Mouse (Mus musculus): ENCODE measurements at regions not wholly inside any gene's neighbourhood (a gene's known extent, or its start where the extent isn't known, plus 50 kb on each side); places are given as distances from the start of the nearest gene placed in this dataset.

DNA sequence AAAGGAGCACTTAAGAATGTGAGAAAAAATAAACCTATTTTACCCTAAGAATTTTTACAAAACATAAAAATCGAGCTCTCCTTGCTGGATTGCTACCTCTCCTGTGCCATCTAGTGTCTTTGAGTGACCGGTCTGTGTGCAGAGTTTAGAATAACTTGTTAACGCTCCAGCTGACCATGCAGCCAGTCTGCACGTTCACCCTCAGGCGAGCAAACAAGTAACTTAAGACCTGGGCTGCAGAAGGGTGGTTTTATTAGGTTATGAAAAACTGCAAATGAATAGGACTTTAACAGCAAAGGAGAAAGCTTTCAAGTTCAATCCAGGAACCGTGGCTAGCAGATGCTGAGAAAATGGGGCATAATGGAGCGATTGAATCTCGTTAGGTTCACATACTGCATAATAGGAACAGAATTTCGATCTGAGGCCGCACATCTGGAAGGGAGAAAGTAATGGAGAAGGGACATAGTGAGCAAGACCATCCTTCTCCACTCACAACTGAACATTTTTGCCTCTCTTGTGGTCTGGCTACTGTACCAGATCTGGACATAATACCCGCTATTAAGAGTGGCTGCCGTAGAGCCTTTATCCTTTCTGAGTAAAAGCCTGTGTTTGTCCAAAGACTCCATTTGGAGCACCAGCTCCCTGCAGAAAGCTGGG, 363.0 kb upstream of the Intu start:
- Histone ChIP-seq H3K27me3 (ENCODE audit: control insufficient read depth, insufficient read depth, low read length) (no peaks in the 10 kb centered on the region), H3K9me3 (ENCODE audit: control insufficient read depth, low read depth, low read length) (no peaks in the 10 kb centered on the region), H3K4me3 (ENCODE audit: low read depth, low read length) (no peak overlapping the region), H3K27ac (ENCODE audit: low read length) (no peak overlapping the region), H3K4me1 (ENCODE audit: control insufficient read depth, insufficient read depth, low read length) (no peaks in the 10 kb centered on the region), H3K36me3 (ENCODE audit: control insufficient read depth, insufficient read depth, low read length) (no peaks in the 10 kb centered on the region), H3K9ac (replicated peaks; ENCODE audit: low read depth, low read length) (no peak overlapping the region), H3K4me2 (replicated peaks; ENCODE audit: low read depth, low read length) (no peak overlapping the region)
- 68% methylated on average over 12 of the region's 12 CpGs for WGBS
- ATAC-seq (ENCODE audit: insufficient number of reproducible peaks, insufficient read depth, low FRiP score, low read depth), result no peak

DNA sequence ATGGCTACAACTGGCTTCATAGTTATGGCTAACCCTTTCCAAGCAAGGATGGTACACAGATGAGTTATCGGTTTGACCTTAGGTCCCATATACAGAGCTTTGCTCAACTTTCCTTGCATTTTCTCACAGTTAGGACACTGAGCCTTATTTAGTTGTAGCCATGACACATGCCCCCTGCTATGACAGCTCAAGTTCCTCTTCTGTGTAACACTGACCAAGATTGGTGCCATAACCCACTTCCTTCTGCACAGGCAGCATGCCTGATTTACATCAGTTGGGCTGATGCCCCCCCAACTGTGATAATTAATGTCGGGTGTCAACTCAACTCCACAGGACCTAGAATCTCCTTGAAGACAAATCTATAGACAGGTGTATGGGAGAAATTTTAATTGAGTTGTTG, 361.5 kb upstream of the Intu start:
- Histone ChIP-seq H3K9ac (replicated peaks; ENCODE audit: low read depth, low read length) (no peak overlapping the region), H3K4me3 (ENCODE audit: low read depth, low read length) (no peak overlapping the region), H3K9me3 (ENCODE audit: control insufficient read depth, low read depth, low read length) (no peaks in the 10 kb centered on the region), H3K4me2 (replicated peaks; ENCODE audit: low read depth, low read length) (no peak overlapping the region), H3K36me3 (ENCODE audit: control insufficient read depth, insufficient read depth, low read length) (no peaks in the 10 kb centered on the region), H3K4me1 (ENCODE audit: control insufficient read depth, insufficient read depth, low read length) (no peaks in the 10 kb centered on the region), H3K27ac (ENCODE audit: low read length) (no peak overlapping the region), H3K27me3 (ENCODE audit: control insufficient read depth, insufficient read depth, low read length) (no peaks in the 10 kb centered on the region)
- WGBS, result 93% methylated on average over 2 of the region's 2 CpGs
- ATAC-seq (ENCODE audit: insufficient number of reproducible peaks, insufficient read depth, low FRiP score, low read depth), result no peak

DNA sequence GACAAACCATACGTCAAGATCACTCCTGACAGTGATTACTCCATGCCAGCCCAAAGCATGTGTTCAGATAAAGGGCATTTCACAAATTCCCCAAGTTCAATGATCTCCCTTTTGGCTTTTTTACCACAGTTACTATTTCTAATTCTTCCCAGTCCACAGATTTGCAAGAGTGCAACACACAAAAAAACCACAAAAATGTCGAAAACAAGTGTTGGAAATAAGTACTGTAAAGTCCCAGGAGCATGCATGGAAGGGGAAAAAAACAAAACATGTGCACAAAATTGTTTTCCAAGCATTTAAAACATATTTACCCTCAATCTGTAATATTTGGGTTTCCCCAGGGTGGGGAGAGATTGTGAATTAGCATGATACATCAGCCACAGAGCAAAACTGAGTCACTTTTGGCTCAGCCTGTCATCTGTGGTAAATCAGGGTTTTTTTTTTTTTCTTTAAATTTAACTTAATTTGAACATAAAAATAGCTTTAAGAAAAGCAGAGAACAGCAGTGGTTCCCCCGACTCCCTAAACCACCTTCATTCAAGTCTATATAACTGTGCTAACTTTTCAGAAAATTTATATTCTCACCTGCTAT, 351.3 kb upstream of the Intu start:
- H3K27me3 ChIP-seq (ENCODE audit: control insufficient read depth, insufficient read depth, low read length), result no peaks in the 10 kb centered on the region
- H3K36me3 ChIP-seq (ENCODE audit: control insufficient read depth, insufficient read depth, low read length), result no peaks in the 10 kb centered on the region
- H3K4me3 ChIP-seq (ENCODE audit: low read depth, low read length), result no peak overlapping the region
- WGBS, result 74% methylated on average over 3 of the region's 3 CpGs
- no peak overlapping the region for H3K4me2 ChIP-seq (replicated peaks; ENCODE audit: low read depth, low read length)
- H3K9ac ChIP-seq (replicated peaks; ENCODE audit: low read depth, low read length), result no peak overlapping the region
- ATAC-seq (ENCODE audit: insufficient number of reproducible peaks, insufficient read depth, low FRiP score, low read depth), result no peak
- no peaks in the 10 kb centered on the region for H3K4me1 ChIP-seq (ENCODE audit: control insufficient read depth, insufficient read depth, low read length)
- H3K9me3 ChIP-seq (ENCODE audit: control insufficient read depth, low read depth, low read length), result no peaks in the 10 kb centered on the region
- H3K27ac ChIP-seq (ENCODE audit: low read length), result no peak overlapping the region

DNA sequence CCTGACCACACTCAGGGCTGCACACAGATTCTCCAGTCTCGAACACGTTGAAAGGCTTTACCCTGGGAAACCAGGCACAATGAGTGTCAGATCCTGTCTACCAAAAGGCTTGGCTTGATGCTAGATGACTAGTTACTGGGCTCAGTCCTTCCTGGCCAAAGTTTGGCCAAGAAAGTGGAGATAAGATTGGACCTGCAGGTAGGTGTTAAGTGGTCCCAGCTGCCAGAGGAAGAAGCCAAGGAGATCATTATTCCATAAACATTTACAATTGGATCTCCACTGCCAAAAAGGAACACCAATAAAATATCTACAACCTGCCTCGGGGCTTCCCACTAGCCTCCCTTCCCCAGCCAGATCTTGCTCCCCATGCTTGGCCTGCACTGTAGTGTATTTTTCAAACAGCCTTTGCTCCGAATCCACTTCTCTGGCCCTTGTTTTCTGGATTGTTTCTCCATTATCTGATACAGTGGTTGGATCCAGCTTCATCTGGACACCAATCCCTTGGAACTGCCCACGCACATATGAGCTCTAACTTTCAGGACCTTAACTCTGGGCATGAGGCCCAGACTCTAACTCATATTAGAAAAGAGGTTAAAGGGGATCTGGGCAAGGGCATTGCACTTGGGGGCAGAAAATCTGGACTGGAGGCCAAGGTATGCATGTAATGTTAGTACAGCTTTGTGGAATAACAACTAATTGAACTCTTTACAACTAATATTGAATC, 345.3 kb upstream of the Intu start:
- Histone ChIP-seq H3K36me3 (ENCODE audit: control insufficient read depth, insufficient read depth, low read length) (no peaks in the 10 kb centered on the region), H3K27me3 (ENCODE audit: control insufficient read depth, insufficient read depth, low read length) (no peaks in the 10 kb centered on the region), H3K27ac (ENCODE audit: low read length) (no peak overlapping the region), H3K4me1 (ENCODE audit: control insufficient read depth, insufficient read depth, low read length) (no peaks in the 10 kb centered on the region), H3K9me3 (ENCODE audit: control insufficient read depth, low read depth, low read length) (no peaks in the 10 kb centered on the region), H3K4me2 (replicated peaks; ENCODE audit: low read depth, low read length) (no peak overlapping the region), H3K9ac (replicated peaks; ENCODE audit: low read depth, low read length) (no peak overlapping the region), H3K4me3 (ENCODE audit: low read depth, low read length) (no peak overlapping the region)
- ATAC-seq (ENCODE audit: insufficient number of reproducible peaks, insufficient read depth, low FRiP score, low read depth), result no peak
- WGBS, result 80% methylated on average over 5 of the region's 5 CpGs

DNA sequence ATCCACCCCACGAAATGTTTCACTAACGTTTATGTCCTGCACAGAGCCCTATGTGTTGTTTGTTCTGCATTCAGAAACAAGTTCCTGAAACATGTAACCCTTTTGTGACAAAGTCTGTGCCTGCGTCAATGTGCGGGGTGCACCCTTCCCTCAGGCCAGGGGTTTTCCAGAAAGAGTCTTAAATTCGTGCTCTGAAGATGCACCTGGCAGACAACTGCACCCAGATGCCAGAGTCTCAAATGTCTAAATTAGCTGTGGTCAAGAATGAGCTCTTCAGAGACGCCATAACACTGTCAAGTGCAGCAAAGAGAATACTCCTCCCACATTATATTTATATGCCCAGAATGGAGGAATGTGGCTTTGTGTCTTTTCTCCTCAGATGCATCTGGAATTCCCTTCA, 341.6 kb upstream of the Intu start:
- no peaks in the 10 kb centered on the region for H3K27me3 ChIP-seq (ENCODE audit: control insufficient read depth, insufficient read depth, low read length)
- WGBS, result 68% methylated on average over 6 of the region's 6 CpGs

DNA sequence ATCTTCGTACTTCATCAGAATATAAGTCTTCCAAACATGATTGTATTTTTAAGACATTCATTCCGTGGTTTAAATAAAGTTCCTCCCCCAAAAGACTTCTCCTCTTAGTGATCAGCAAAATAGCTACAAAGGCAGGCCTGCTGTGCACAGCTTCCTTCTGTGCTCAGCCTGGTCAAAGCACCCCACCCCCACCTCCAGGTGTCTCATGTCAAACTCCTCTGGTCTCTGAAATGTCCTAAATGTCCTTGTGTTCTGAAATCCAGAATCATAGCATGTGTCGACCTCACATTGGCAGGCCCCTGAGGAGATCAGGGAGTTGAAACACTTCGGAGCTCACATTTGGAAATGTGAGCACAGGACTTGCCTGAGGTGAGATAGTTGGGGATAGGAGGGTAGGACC, 341.1 kb upstream of the Intu start:
- ATAC-seq (ENCODE audit: insufficient number of reproducible peaks, insufficient read depth, low FRiP score, low read depth), result no peak

More for the DNA sequence above, 341.6 kb upstream of the Intu start:
- no peak overlapping the region for H3K9ac ChIP-seq (replicated peaks; ENCODE audit: low read depth, low read length)
- H3K4me2 ChIP-seq (replicated peaks; ENCODE audit: low read depth, low read length), result no peak overlapping the region
- no peak overlapping the region for H3K27ac ChIP-seq (ENCODE audit: low read length)
- no peak for ATAC-seq (ENCODE audit: insufficient number of reproducible peaks, insufficient read depth, low FRiP score, low read depth)
- H3K9me3 ChIP-seq (ENCODE audit: control insufficient read depth, low read depth, low read length), result no peaks in the 10 kb centered on the region
- no peaks in the 10 kb centered on the region for H3K4me1 ChIP-seq (ENCODE audit: control insufficient read depth, insufficient read depth, low read length)
- no peak overlapping the region for H3K4me3 ChIP-seq (ENCODE audit: low read depth, low read length)
- no peaks in the 10 kb centered on the region for H3K36me3 ChIP-seq (ENCODE audit: control insufficient read depth, insufficient read depth, low read length)

DNA sequence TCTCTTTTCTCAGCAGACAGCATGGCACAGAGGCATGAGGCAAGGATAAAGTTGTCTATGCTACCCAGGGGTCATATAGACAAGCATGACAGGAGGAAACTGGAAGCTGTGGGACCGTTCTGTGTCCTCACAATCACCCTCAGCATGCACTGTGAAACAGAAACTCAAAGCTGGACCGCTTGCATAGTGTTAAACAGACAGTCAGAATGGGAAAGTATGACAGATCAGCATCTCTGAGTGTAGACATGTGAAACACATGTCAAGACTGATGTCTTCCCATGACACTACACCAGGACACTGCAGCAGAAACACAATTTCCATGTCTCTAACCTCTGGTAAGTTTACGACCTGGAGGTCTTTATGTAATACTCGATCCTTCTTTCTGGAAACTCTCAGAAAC, 330.9 kb upstream of the Intu start:
- Histone ChIP-seq H3K9me3 (ENCODE audit: control insufficient read depth, low read depth, low read length) (no peaks in the 10 kb centered on the region), H3K4me1 (ENCODE audit: control insufficient read depth, insufficient read depth, low read length) (no peaks in the 10 kb centered on the region), H3K4me2 (replicated peaks; ENCODE audit: low read depth, low read length) (no peak overlapping the region), H3K4me3 (ENCODE audit: low read depth, low read length) (no peak overlapping the region), H3K9ac (replicated peaks; ENCODE audit: low read depth, low read length) (no peak overlapping the region), H3K27me3 (ENCODE audit: control insufficient read depth, insufficient read depth, low read length) (no peaks in the 10 kb centered on the region), H3K27ac (ENCODE audit: low read length) (no peak overlapping the region), H3K36me3 (ENCODE audit: control insufficient read depth, insufficient read depth, low read length) (no peaks in the 10 kb centered on the region)
- no peak for ATAC-seq (ENCODE audit: insufficient number of reproducible peaks, insufficient read depth, low FRiP score, low read depth)
- 71% methylated on average over 4 of the region's 4 CpGs for WGBS

More for the DNA sequence above, 341.1 kb upstream of the Intu start:
- H3K27ac ChIP-seq (ENCODE audit: low read length), result no peak overlapping the region
- H3K4me3 ChIP-seq (ENCODE audit: low read depth, low read length), result no peak overlapping the region
- H3K27me3 ChIP-seq (ENCODE audit: control insufficient read depth, insufficient read depth, low read length), result no peaks in the 10 kb centered on the region
- no peaks in the 10 kb centered on the region for H3K36me3 ChIP-seq (ENCODE audit: control insufficient read depth, insufficient read depth, low read length)
- no peaks in the 10 kb centered on the region for H3K4me1 ChIP-seq (ENCODE audit: control insufficient read depth, insufficient read depth, low read length)
- WGBS, result 41% methylated on average over 4 of the region's 4 CpGs
- H3K9me3 ChIP-seq (ENCODE audit: control insufficient read depth, low read depth, low read length), result no peaks in the 10 kb centered on the region
- H3K4me2 ChIP-seq (replicated peaks; ENCODE audit: low read depth, low read length), result no peak overlapping the region
- no peak overlapping the region for H3K9ac ChIP-seq (replicated peaks; ENCODE audit: low read depth, low read length)

DNA sequence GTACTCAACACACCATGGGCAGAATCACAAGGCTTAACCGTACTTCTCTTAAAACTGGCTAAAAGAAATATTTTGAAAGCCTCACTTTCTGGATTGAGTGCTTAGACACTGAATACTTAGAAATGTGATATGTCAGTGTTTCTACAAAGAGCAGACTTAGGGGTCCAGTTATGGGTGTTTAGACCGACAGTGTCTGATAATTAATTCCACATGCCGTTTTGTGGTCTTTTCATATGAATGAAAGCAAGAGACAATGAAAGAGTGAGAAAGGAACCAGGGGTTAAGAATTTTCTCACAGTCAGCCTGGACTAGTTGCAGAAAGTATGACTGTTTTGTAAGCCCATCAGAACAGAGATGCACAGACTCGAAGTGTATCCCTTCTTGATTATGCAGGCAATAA, 324.8 kb upstream of the Intu start:
- Histone ChIP-seq H3K9ac (replicated peaks; ENCODE audit: low read depth, low read length) (no peak overlapping the region), H3K4me1 (ENCODE audit: control insufficient read depth, insufficient read depth, low read length) (no peaks in the 10 kb centered on the region), H3K27ac (ENCODE audit: low read length) (no peak overlapping the region), H3K27me3 (ENCODE audit: control insufficient read depth, insufficient read depth, low read length) (no peaks in the 10 kb centered on the region), H3K4me3 (ENCODE audit: low read depth, low read length) (no peak overlapping the region), H3K9me3 (ENCODE audit: control insufficient read depth, low read depth, low read length) (no peaks in the 10 kb centered on the region), H3K4me2 (replicated peaks; ENCODE audit: low read depth, low read length) (no peak overlapping the region), H3K36me3 (ENCODE audit: control insufficient read depth, insufficient read depth, low read length) (no peaks in the 10 kb centered on the region)
- ATAC-seq (ENCODE audit: insufficient number of reproducible peaks, insufficient read depth, low FRiP score, low read depth), result no peak
- 84% methylated on average over 4 of the region's 4 CpGs for WGBS
